Mouse (Mus musculus) liver, adult 2 months (tissue): Measurements from ENCODE around the gene Akap9.

Experiments
- CTCF ChIP-seq: fragments of 200-500 bp; IDR thresholded peaks from 2 replicates; pipeline ENCODE4 v1.5.1; 2011; ENCODE audit warnings: low read depth, low read length, control low read depth
- POLR2A ChIP-seq: fragments of 200-500 bp; IDR thresholded peaks from 2 replicates; pipeline ENCODE4 v1.6.1; 2011; ENCODE audit warnings: low read length, control low read depth; ENCODE audit not compliant: insufficient read depth; ENCODE audit errors: extremely low read depth

GRCm38 (mm10) chr5:3961286-3961685, 33.4 kb downstream of the Akap9 start:
- TF ChIP-seq CTCF (no peak), POLR2A (no peak)
